Mouse (Mus musculus) ES-E14 (cell line): ENCODE data around the gene Pou3f1. TPM values are rescaled to one million over a fixed set of nuclear protein-coding genes. Genes with fewer than 3 reads are reported as not detected.

Source experiments
- DNase-seq: peaks from one replicate; pipeline ENCODE4 v3.0.0-alpha.2; 2013; ENCODE audit warnings: low read depth, low spot score
- H3K27ac ChIP-seq: 2 replicates; pipeline ENCODE4 v1.5.1; 2012; ENCODE audit warnings: low read depth, mild to moderate bottlenecking, low read length, moderate library complexity, mixed read lengths; ENCODE audit not compliant: poor library complexity, insufficient read depth, severe bottlenecking
- H3K36me3 ChIP-seq: 2 replicates; pipeline ENCODE4 v1.6.1; 2012; ENCODE audit warnings: mild to moderate bottlenecking, low read length, moderate library complexity, mixed read lengths; ENCODE audit not compliant: control insufficient read depth, poor library complexity, insufficient read depth, severe bottlenecking
- H3K4me1 ChIP-seq, 2 experiments: fragments of 150-350 bp in 1 of 2; sonication (generic) in 1 of 2; 2 replicates each; pipeline ENCODE4 v1.6.1; 2012; ENCODE audit warnings: low read length in 2 of 2, mild to moderate bottlenecking in 1 of 2, mixed read lengths in 1 of 2; ENCODE audit not compliant: control insufficient read depth in 2 of 2, insufficient read depth in 2 of 2, poor library complexity in 1 of 2
- H3K4me3 ChIP-seq, 2 experiments: fragments of 150-350 bp in 1 of 2; sonication (generic) in 1 of 2; 2 replicates each; pipeline ENCODE4 v1.5.1; 2012; ENCODE audit warnings: low read length in 2 of 2, low read depth in 1 of 2, mild to moderate bottlenecking in 1 of 2, mixed read lengths in 1 of 2; ENCODE audit not compliant: insufficient read depth in 1 of 2, poor library complexity in 1 of 2, severe bottlenecking in 1 of 2
- H3K9ac ChIP-seq: 2 replicates; pipeline ENCODE4 v1.6.1; 2012; ENCODE audit warnings: low read depth, mild to moderate bottlenecking, low read length, mixed read lengths; ENCODE audit not compliant: poor library complexity, insufficient read depth, severe bottlenecking
- H3K9me3 ChIP-seq: fragments of 150-350 bp; sonication (generic); 2 replicates; pipeline ENCODE4 v1.6.1; 2012; ENCODE audit warnings: low read depth, mild to moderate bottlenecking, low read length; ENCODE audit not compliant: control insufficient read depth, insufficient read depth
- CHD2 ChIP-seq: IDR thresholded peaks from 2 replicates; pipeline ENCODE4 v1.6.1; 2014; ENCODE audit warnings: mild to moderate bottlenecking, low read depth, low read length, inconsistent platforms
- HCFC1 ChIP-seq: IDR thresholded peaks from 2 replicates; pipeline ENCODE4 v1.6.1; 2012; ENCODE audit warnings: low read length, inconsistent platforms, borderline replicate concordance; ENCODE audit not compliant: insufficient read depth
- MAFK ChIP-seq: IDR thresholded peaks from 2 replicates; pipeline ENCODE4 v1.6.1; 2014; ENCODE audit warnings: mild to moderate bottlenecking, low read depth, low read length, inconsistent platforms; ENCODE audit not compliant: insufficient read depth
- ZC3H11A ChIP-seq: IDR thresholded peaks from 2 replicates; pipeline ENCODE4 v1.6.1; 2012; ENCODE audit warnings: low read depth, mild to moderate bottlenecking, inconsistent platforms, low read length, borderline replicate concordance
- ZNF384 ChIP-seq: IDR thresholded peaks from 2 replicates; pipeline ENCODE4 v1.6.1; 2012; ENCODE audit warnings: low read depth, low read length, inconsistent platforms
- in situ Hi-C, 2 experiments: fragments of 600-800 bp; cut with MboI; formaldehyde crosslinking; loops; one replicate each; pipeline ENCODE4 v1.15.1; 2025; ENCODE audit warnings: low sequenced_read_pairs in 2 of 2, inconsistent platforms in 1 of 2; ENCODE audit not compliant: unreplicated experiment in 2 of 2
- total RNA-seq: library from RNA; depleted of rRNA; stranded (reverse); fragments of 300-350 nt; gene quantifications from 2 replicates; pipeline ENCODE4 v1.2.3, GENCODE M21; 2012

Pou3f1 gene
- total RNA-seq, 1 experiment: 6.2 TPM

DNA sequence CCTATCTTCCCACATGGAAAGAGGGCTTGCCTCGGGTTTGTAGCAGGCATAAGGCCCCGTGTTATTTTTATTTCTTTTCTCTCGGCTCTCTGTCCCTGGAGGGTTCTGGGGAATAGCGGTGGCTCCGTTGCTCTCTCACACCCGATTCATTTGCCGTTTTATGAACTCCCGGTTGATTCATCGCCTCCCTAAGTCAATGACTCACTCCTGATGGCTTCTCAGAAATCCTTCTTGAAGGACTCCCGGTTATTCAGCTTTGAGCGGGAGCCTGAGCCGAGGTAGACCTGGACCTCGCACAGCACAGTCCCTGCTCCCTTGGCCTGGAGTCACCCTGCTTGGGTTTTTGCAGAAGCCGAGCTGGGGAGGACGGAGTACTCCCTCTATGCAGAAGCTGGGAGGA is 8.0 kb downstream of the Pou3f1 start:
- H3K27ac ChIP-seq: no peak overlapping the region
- TF ChIP-seq HCFC1: no peak
- no peak for TF ChIP-seq CHD2
- no peak for TF ChIP-seq MAFK
- H3K9ac ChIP-seq: no peak overlapping the region
- H3K4me1 ChIP-seq: peaks cover 0 to 2% of the 10 kb centered on the region in 2 experiments; a peak in 1 of 4 replicates
- no peaks in the 10 kb centered on the region for H3K9me3 ChIP-seq
- no peak overlapping the region for H3K4me3 ChIP-seq
- peaks cover 3% of the 10 kb centered on the region; the same call in 1 of the 2 replicates for H3K36me3 ChIP-seq
- DNase-seq: no peak
- in situ Hi-C loops: no loop called here

GRCm38 (mm10) chr4:124667476-124668033 is 10.9 kb downstream of the Pou3f1 start:
- Histone ChIP-seq H3K27ac (no peak overlapping the region), H3K9ac (no peak overlapping the region), H3K9me3 (no peaks in the 10 kb centered on the region), H3K36me3 (no peaks in the 10 kb centered on the region), H3K4me1 (peaks cover 0 to 9% of the 10 kb centered on the region in 2 experiments; a peak in 2 of 4 replicates), H3K4me3 (no peak overlapping the region)
- no peak for TF ChIP-seq HCFC1
- no peak for TF ChIP-seq CHD2
- TF ChIP-seq MAFK: no peak
- in situ Hi-C loops: no loop called here
- no peak for DNase-seq

- DNase-seq: no peak
- Histone ChIP-seq H3K9ac (no peak overlapping the region), H3K4me3 (no peak overlapping the region), H3K4me1 (peaks cover 0 to 11% of the 10 kb centered on the region in 2 experiments; a peak in 2 of 4 replicates), H3K9me3 (no peaks in the 10 kb centered on the region), H3K27ac (no peak overlapping the region), H3K36me3 (no peaks in the 10 kb centered on the region)
- in situ Hi-C loops: no loop called here
- TF ChIP-seq ZC3H11A: no peak
- no peak for TF ChIP-seq MAFK
- no peak for TF ChIP-seq CHD2
- no peak for TF ChIP-seq ZNF384
- no peak for TF ChIP-seq HCFC1
Measured at GRCm38 (mm10) chr4:124668078-124668477, 11.5 kb downstream of the Pou3f1 start.

DNA sequence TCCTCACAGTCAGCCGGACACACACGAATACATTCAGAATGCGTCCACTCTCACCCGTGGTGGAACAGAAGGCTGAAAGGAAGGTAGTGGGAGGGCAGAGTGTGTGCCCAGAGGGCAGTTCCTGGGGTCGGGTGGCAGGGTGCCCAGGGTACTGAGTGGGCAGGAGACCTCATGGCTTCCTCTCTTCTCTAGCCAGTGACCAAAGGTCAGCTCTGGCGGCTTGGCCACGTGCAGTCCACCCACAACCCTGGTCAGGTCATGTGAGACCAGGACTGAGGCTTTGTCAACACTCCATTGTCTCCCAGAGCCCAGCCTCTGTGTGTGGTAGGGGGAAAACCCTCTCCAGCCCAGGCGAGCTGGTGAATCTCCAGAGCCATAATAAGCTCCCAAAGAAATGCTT is 13.6 kb downstream of the Pou3f1 start:
- in situ Hi-C loops: no loop called here
- no peak for DNase-seq
- H3K9me3 ChIP-seq: no peaks in the 10 kb centered on the region
- no peak overlapping the region; the same call in 1 of the 2 replicates for H3K27ac ChIP-seq
- H3K4me1 ChIP-seq: peaks cover 0 to 17% of the 10 kb centered on the region in 2 experiments; a peak in 2 of 4 replicates
- H3K4me3 ChIP-seq: no peak overlapping the region
- no peaks in the 10 kb centered on the region for H3K36me3 ChIP-seq
- no peak overlapping the region for H3K9ac ChIP-seq
- TF ChIP-seq ZNF384 (no peak), MAFK (no peak), ZC3H11A (no peak), HCFC1 (no peak), CHD2 (no peak)

GRCm38 (mm10) chr4:124671583-124671982 is 15.0 kb downstream of the Pou3f1 start:
- no peak overlapping the region for H3K4me3 ChIP-seq
- in situ Hi-C loops: no loop called here

More at GRCm38 (mm10) chr4:124671583-124671982, 15.0 kb downstream of the Pou3f1 start:
- Histone ChIP-seq H3K4me1 (peaks cover 0 to 17% of the 10 kb centered on the region in 2 experiments; a peak in 2 of 4 replicates), H3K9me3 (no peaks in the 10 kb centered on the region), H3K27ac (no peak overlapping the region), H3K36me3 (0 out of 2 replicates have a peak, but pooled peaks cover 3% of the 10 kb centered on the region), H3K9ac (no peak overlapping the region)
- no peak for DNase-seq
- TF ChIP-seq MAFK: no peak
